Mouse (Mus musculus) hindbrain, embryonic 10.5 days (tissue): Measurements from ENCODE around the gene Pkd1. TPM values are rescaled to one million over a fixed set of nuclear protein-coding genes. Genes with fewer than 3 reads are reported as not detected.

Source experiments
- DNase-seq: peaks from one replicate; pipeline ENCODE4 v3.0.0-alpha.2; 2017; ENCODE audit warnings: low spot score
- H3K27ac ChIP-seq: fragments of 300-500 bp; sonication (generic); 2 replicates; pipeline ENCODE4 v1.5.1; 2016; ENCODE audit warnings: mild to moderate bottlenecking, moderate library complexity
- H3K27me3 ChIP-seq: fragments of 300-500 bp; sonication (generic); 2 replicates; pipeline ENCODE4 v1.6.1; 2016; ENCODE audit warnings: mild to moderate bottlenecking; ENCODE audit not compliant: poor library complexity, insufficient read depth, severe bottlenecking
- H3K36me3 ChIP-seq: fragments of 300-500 bp; sonication (generic); 2 replicates; pipeline ENCODE4 v1.6.1; 2016; ENCODE audit warnings: mild to moderate bottlenecking, moderate library complexity
- H3K4me1 ChIP-seq: fragments of 300-500 bp; sonication (generic); replicated peaks from 2 replicates; pipeline ENCODE4 v1.6.1; 2016; ENCODE audit warnings: mild to moderate bottlenecking
- H3K4me3 ChIP-seq: fragments of 300-500 bp; sonication (generic); 2 replicates; pipeline ENCODE4 v1.5.1; 2016; ENCODE audit warnings: mild to moderate bottlenecking, moderate library complexity
- H3K9me3 ChIP-seq: fragments of 300-500 bp; sonication (generic); 2 replicates; pipeline ENCODE4 v1.6.1; 2016; ENCODE audit warnings: mild to moderate bottlenecking, moderate library complexity
- WGBS: fragments of 180-500 bp; shearing (Covaris S2); methylation state at CpG from one replicate; pipeline ENCODE4 v1.1.7; 2016; 5-methylcytosine and 5-hydroxymethylcytosine counted together
- polyA plus RNA-seq: library from polyadenylated mRNA; unstranded; fragments of >200 nt; fragmentation: Nextera tagmentation; extraction: Ambion mirVana; gene quantifications from 2 replicates; pipeline ENCODE4 v1.2.1, GENCODE M21; 2016

The Pkd1 gene
- polyA plus RNA-seq, 1 experiment from 2014 or later, result 21.7 TPM

DNA sequence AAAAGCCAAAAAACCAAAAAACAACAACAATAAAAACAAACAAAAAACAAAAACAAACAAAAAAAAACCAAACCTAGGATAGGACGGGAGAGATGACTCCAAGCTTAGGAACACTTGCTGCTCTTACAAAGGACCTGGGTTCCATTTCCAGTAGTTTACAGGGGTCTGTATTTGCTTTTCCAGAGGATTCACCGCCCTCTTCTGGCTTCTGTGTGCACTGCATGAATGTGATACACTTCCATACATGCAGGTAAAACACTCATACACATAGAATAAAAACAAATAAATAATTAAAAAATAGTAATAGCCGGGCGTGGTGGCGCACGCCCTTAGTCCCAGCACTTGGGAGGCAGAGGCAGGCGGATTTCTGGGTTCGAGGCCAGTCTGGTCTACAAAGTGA, 10.7 kb upstream of the Pkd1 start:
- Histone ChIP-seq H3K9me3 (no peaks in the 10 kb centered on the region), H3K27me3 (no peaks in the 10 kb centered on the region), H3K36me3 (no peaks in the 10 kb centered on the region), H3K27ac (no peak overlapping the region), H3K4me3 (no peak overlapping the region), H3K4me1 (peaks cover 12% of the 10 kb centered on the region)
- peak; percentile 52 for DNase-seq
- WGBS, result 69% methylated on average over 8 of the region's 8 CpGs

DNA sequence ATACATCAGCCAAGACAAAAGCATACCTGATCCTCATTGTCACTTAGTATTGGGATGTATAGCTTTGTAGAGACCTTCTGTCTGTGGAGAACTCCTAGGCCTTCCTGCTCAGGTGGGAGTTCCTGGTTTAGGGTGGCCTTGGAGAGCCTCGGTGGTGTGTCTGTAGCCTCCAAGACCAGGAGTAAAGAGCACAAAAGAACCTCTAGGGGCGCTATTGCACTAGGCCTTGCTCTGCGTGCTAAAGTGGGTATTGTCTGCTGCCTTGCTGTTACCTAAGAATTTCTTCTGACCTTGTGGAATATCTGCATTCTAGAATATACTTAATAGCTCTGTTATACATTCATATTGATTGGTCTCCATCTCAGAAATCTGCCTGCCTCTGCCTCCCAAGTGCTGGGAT, 9.3 kb upstream of the Pkd1 start:
- Histone ChIP-seq H3K9me3 (no peaks in the 10 kb centered on the region), H3K27me3 (peaks cover 9% of the 10 kb centered on the region), H3K27ac (no peak overlapping the region), H3K36me3 (no peaks in the 10 kb centered on the region), H3K4me3 (no peak overlapping the region), H3K4me1 (peaks cover 18% of the 10 kb centered on the region)
- DNase-seq, result peak; percentile 44
- 6% methylated on average over 3 of the region's 3 CpGs for WGBS

DNA sequence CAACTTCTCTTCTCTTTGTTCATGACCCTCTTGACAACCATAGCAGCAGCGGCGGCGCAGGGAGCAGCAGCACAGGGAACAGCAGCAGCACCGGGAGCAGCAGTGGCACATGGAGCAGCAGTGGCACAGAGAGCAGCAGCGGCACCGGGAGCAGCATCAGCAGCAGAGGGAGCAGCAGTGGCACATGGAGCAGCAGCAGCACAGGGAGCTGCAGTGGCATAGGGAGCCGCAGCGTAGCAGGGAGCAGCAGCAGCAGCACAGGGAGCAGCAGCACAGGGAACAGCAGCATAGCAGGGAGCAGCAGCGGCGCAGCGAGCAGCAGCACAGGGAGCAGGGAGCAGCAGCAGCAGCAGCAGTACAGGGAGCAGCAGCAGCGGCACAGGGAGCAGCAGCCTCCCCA, 5.0 kb upstream of the Pkd1 start:
- Histone ChIP-seq H3K4me3 (peak overlapping the region; percentile 36), H3K36me3 (no peaks in the 10 kb centered on the region), H3K27me3 (peaks cover 44% of the 10 kb centered on the region), H3K4me1 (peaks cover 19% of the 10 kb centered on the region), H3K27ac (peak overlapping the region; percentile 56), H3K9me3 (no peaks in the 10 kb centered on the region)
- peak; percentile 29 for DNase-seq
- WGBS, result 16% methylated on average over 12 of the region's 12 CpGs

DNA sequence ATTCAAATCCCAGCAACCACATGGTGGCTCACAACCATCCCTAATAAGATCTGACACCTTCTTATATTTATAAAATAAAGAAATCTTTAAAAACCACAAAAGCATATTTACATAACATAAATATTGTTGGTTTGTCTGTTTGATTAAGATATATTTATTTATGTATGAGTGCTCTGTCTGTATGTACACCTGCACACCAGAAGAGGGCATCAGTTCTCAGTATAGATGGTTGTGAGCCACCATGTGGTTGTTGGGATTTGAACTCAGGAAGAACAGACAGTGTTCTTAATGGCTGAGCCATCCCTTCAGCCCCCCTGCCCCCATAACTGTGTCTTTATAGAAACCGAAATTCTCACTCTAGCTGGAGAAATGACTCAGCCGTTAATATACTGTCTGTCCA, 4.4 kb upstream of the Pkd1 start:
- no peak overlapping the region for H3K4me3 ChIP-seq
- H3K27me3 ChIP-seq, result peaks cover 44% of the 10 kb centered on the region
- no peak overlapping the region for H3K27ac ChIP-seq
- no peaks in the 10 kb centered on the region for H3K9me3 ChIP-seq
- H3K4me1 ChIP-seq, result peaks cover 24% of the 10 kb centered on the region
- 92% methylated on average over 2 of the region's 2 CpGs for WGBS
- no peak for DNase-seq
- H3K36me3 ChIP-seq, result no peaks in the 10 kb centered on the region

DNA sequence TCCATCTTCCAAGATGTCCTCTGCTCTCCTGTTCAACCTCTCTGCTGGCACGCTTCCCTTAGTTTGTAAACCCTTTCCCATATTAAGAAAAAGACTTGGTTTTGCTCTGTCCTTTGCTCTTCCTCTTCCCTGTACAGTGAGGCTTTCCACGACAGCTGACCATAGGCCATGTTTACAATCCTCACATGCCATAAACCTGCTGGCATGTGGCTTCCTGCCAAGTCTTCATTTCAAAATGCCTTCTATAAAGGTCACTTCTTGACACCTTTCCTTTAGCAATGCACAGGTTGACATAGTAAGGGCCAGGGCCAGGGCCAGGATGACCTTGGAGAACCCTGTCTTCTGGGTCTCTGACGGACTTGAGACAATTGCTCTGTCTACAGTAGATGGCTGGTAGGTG, 3.4 kb upstream of the Pkd1 start:
- Histone ChIP-seq H3K4me3 (no peak overlapping the region), H3K27me3 (peaks cover 44% of the 10 kb centered on the region), H3K4me1 (peaks cover 34% of the 10 kb centered on the region), H3K36me3 (no peaks in the 10 kb centered on the region), H3K27ac (no peak overlapping the region), H3K9me3 (no peaks in the 10 kb centered on the region)
- no peak for DNase-seq
- WGBS, result 82% methylated on average over 3 of the region's 3 CpGs

DNA sequence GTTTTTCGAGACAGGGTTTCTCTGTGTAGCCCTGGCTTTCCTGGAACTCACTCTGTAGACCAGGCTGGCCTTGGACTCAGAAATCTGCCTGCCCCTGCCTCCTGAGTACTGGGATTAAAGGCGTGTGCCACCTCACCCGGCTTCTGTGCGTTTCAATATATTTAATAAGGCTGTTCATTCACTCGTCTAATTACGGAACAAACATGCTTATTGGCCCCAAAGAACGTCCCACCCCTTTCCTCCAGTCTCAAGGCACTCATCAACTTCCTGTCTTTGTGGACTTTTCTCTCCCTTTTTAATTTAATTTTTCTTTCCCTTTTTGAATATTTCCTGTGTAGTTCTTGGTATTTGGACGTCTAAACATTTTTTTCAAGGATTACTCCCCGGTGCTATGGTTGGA, 1.2 kb upstream of the Pkd1 start:
- Histone ChIP-seq H3K4me3 (peak overlapping the region; percentile 87), H3K9me3 (no peaks in the 10 kb centered on the region), H3K27me3 (peaks cover 44% of the 10 kb centered on the region), H3K27ac (no peak overlapping the region), H3K36me3 (no peaks in the 10 kb centered on the region), H3K4me1 (peaks cover 47% of the 10 kb centered on the region)
- DNase-seq, result no peak
- 46% methylated on average over 9 of the region's 9 CpGs for WGBS

DNA sequence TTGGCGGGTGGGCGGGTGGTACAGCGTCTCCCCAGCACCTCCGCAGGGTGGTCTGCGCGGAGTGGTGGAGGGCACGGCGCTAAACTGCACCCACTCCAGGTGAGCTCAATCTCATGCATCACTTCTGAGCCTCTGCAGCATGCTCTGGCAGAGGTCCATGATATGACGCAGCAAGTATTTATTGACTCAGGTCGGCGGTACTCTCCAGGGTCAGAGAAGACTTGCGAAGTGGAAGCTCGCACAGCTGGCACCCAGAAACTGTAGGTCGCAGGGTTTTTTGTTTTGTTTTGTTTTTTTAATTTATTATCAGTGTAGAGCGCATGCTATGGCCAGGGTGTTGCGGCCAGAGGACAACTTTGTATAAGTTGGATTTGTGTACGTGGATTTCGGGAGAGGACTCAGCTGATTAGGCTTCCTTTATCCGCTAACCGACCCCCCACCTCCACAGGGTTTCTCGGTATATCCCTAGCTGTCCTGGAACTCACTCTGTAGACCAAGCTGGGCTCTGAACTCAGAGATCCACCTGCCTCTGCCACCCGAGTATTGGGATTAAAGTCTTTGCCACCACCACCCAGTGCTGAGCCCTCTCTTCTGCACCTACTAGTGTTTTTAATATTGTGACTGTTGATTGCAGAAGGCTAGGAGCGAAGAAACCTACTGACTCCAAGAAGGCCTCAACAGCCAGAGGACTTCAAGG, 565 bp upstream of the Pkd1 start:
- Histone ChIP-seq H3K27me3 (peaks cover 44% of the 10 kb centered on the region), H3K36me3 (no peaks in the 10 kb centered on the region), H3K27ac (peak overlapping the region; percentile 98; the same call in 1 of the 2 replicates), H3K4me3 (peak overlapping the region; percentile 87), H3K9me3 (no peaks in the 10 kb centered on the region), H3K4me1 (peaks cover 47% of the 10 kb centered on the region)
- DNase-seq, result peak; percentile 27
- 5% methylated on average over 23 of the region's 23 CpGs for WGBS

DNA sequence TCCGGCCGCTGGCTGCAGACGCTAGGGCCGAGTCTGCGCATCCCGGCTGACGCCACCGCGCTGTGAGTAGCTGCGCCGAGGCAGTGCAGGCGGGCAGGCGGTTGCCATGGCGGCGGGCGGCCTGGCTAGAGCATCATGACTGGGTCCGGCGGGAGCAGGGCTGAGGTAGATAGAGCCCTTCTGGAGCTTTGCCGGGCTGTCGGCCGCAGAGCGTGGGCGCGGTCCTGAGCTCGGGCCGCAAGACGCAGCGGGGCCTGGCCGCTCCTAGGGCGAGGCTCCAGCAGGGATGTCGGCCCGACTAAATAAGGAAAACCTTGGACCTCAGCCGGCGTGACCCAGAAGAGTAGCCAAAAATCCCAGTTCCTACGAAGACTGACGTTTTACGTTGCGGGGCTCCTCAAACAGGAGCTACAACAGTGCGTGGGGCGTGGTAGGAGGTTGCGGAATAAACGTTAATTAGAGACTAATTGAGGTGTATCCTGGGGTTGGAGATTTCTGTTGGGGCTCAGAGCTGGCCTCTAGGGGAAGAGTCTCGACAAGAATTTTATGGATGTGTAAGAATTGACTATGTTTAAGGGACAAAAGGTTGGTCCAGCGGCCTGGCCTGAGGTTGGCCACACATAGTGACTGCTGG, 899 bp downstream of the Pkd1 start:
- DNase-seq, result no peak
- Histone ChIP-seq H3K27me3 (peaks cover 33% of the 10 kb centered on the region), H3K4me1 (peaks cover 41% of the 10 kb centered on the region), H3K4me3 (peak overlapping the region; percentile 87), H3K9me3 (no peaks in the 10 kb centered on the region), H3K36me3 (no peaks in the 10 kb centered on the region), H3K27ac (peak overlapping the region; percentile 98)
- WGBS, result under 1% methylated on average over 44 of the region's 44 CpGs

DNA sequence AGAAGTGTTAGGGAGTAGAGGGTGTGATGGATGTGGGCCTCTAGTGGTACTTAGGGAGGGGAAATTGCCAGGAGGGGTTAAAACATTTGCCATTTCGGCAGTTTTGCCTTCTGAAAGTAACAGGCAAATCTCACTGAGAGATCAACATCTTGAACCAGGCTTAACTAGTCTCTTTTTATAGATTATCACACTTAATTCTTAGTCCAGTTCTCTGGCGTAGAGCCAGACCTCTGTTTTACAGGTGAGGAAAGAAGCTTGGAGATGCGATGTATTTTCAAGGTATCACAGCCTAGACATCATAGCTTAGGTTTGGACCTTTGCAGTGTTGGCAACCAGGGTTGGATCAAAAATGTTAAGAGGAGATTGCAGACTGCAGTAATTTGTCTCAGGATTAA, 1.4 kb downstream of the Pkd1 start:
- Histone ChIP-seq H3K27ac (peak overlapping the region; percentile 98), H3K9me3 (no peaks in the 10 kb centered on the region), H3K4me1 (peaks cover 41% of the 10 kb centered on the region), H3K36me3 (no peaks in the 10 kb centered on the region), H3K4me3 (peak overlapping the region; percentile 87), H3K27me3 (peaks cover 30% of the 10 kb centered on the region)
- WGBS, result 65% methylated on average over 3 of the region's 3 CpGs
- no peak for DNase-seq

DNA sequence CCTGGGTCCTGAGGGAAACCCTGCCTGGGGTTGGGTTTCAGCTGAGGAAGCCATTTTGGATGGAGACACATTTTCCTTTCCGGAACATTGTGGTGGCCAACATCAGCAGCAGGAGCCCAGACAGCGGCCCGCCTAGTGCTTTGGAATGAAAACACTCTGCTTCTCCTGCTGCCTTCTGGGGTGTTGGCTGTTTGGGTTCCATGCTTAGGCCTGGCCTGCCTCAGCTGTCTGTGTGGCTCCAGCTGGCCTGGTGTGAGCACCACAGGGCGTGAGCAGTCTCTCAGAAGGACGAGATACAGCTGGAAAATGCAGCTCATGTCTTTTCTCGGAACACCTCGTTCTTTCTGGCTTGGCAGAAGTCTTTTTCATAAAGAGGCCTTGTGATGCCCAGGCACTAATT, 7.5 kb downstream of the Pkd1 start:
- Histone ChIP-seq H3K4me3 (no peak overlapping the region), H3K4me1 (peaks cover 30% of the 10 kb centered on the region), H3K27ac (0 out of 2 replicates have a peak overlapping the region, but pooled peaks have one; percentile 0), H3K36me3 (no peaks in the 10 kb centered on the region), H3K27me3 (no peaks in the 10 kb centered on the region), H3K9me3 (no peaks in the 10 kb centered on the region)
- DNase-seq, result no peak
- WGBS, result 85% methylated on average over 7 of the region's 7 CpGs

DNA sequence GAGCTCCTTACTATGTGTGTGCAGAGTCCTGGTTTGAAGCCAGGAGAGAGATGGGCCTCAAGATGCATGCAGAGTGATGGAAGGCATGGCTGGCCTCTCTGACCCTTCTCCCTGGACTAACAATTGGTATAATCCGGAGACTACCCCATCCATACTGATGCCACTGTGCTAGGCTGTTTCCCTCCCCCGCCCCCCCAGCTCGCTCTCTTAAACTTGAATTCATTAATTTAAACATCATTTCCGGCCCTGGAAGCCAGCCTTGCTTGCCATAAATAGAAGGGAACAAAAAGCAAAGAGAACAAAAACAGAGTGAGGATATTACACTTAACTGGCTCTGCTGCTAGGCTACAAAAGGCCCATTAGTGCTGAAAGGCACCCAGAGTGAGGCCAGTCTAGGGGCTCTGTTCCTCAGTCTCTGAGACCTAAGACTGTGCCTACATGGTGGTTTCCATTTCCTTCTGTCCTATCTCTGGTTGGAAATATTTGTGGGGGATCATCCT, 9.0 kb downstream of the Pkd1 start:
- DNase-seq, result peak; percentile 40
- WGBS, result 38% methylated on average over 4 of the region's 4 CpGs
- H3K36me3 ChIP-seq, result 0 out of 2 replicates have a peak, but pooled peaks cover 2% of the 10 kb centered on the region
- no peaks in the 10 kb centered on the region for H3K27me3 ChIP-seq
- H3K27ac ChIP-seq, result peak overlapping the region; percentile 86
- H3K4me3 ChIP-seq, result peak overlapping the region; percentile 29
- H3K9me3 ChIP-seq, result no peaks in the 10 kb centered on the region
- H3K4me1 ChIP-seq, result peaks cover 26% of the 10 kb centered on the region

DNA sequence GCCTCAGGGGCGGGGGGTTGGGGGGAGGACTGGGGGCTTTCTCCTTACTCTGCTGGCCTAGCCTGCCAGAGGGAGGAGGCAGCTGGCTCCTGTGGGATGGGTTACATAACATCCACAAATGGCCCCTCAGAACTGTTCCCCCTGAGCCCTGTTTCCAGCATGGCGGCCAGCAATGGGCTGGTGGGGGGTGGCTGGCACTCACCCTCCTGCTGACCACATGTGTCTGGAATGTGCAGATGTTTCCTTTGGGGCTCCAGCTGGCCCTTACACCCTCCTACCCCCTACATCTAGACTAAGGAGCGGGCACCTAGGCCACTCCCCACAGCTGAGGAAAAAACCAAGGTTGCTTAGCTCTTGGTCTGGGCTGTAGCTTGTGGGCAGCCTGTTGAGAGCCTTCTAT, 9.5 kb downstream of the Pkd1 start:
- DNase-seq, result peak; percentile 18
- H3K9me3 ChIP-seq, result no peaks in the 10 kb centered on the region
- H3K27me3 ChIP-seq, result no peaks in the 10 kb centered on the region
- 59% methylated on average over 3 of the region's 3 CpGs for WGBS
- H3K36me3 ChIP-seq, result peaks cover 7% of the 10 kb centered on the region; the same call in 1 of the 2 replicates
- peaks cover 26% of the 10 kb centered on the region for H3K4me1 ChIP-seq
- H3K4me3 ChIP-seq, result peak overlapping the region; percentile 29
- peak overlapping the region; percentile 86 for H3K27ac ChIP-seq

DNA sequence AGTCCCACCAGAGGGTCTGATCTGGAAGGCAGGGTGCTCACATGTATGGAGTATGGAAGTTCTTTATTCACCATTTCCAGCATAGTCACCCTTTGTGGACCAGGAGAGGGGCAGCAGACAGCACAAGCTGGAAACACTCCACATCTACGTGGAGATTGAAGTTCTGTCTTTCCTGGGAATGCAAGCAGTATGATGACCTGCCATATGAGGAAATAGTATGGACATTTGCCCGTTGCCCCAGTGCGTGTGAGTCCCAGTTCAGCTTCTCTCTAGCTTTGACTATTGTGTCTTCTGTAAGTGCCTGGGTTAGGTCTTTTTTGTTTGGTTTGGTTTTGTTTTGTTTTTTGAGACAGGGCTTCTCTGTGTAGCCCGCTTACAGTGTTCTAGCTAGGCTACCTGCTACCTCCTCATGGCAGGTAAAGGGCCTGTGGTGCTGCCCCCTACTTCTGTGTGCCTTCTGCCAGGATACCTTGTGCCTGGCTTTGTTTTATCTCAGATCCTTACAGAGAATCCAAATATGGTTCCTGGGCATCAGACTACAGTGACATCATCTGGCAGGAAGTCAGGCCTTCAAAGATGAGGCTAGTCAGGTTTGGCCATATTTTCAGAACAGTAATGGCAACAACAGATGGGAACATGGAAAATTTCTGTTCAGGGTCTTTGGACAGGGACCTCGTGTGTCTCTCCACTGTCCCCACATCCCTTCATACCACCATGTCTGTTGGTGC, 10.8 kb downstream of the Pkd1 start:
- Histone ChIP-seq H3K27me3 (no peaks in the 10 kb centered on the region), H3K27ac (no peak overlapping the region), H3K4me1 (peaks cover 26% of the 10 kb centered on the region), H3K9me3 (no peaks in the 10 kb centered on the region), H3K36me3 (peaks cover 20% of the 10 kb centered on the region), H3K4me3 (no peak overlapping the region)
- no peak for DNase-seq
- 92% methylated on average over 5 of the region's 5 CpGs for WGBS
